In the genomic region with DNA sequence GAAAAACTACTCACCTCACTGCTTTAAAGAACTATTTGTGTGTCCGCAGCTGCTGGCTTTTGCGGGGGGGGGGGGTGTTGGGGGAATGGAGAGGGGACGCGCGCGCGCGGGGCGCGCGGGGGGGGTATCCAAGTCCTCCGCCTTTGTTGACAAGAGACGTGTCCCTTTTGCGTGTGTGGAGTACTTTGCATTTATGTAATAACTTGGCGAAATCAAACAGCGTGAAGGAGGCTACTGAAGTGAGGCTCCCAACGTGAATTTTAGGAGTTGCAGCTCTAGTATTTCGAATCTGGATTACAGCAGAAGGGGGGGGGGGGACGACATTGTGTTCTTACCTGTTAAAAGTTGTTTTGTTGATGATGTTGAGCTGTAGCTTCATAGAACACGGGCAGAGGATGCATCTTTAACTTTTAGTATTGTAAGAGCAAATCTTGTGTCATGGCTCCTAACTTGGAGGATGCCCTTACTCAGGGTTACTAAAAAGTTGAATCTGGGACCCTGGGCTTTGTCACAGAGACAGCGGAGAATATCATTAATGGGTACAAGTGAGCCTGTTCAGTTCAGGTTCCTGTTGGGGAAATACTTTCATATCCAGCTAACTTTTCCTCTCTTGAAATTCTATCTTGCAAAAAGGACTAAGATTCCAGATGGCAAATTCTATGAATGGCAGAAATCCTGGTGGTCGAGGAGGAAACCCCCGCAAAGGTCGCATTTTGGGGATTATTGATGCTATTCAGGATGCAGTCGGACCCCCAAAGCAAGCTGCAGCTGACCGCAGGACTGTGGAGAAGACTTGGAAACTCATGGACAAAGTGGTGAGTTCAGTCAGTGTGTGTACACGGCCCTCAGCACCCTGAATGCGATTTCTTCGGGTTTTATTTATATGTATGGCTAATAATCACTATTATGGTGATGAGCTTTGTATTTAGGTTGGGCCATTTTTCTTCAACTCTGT, we compare ENCODE assay signal across 8 mouse cellular contexts. TPM values are rescaled to one million over a fixed set of nuclear protein-coding genes. Genes with fewer than 3 reads are reported as not detected.
DNase-seq lines count a peak whose midpoint lies in the region; ATAC-seq and TF ChIP-seq lines count a peak whose summit lies in the region.

No protein-coding gene starts in this region.

- DNase-seq in lung, adult 2 months = no peak
- no peak for DNase-seq in lung, postnatal 25 days (ENCODE audit: low spot score)
- peak; percentile 45 for DNase-seq in embryo, embryonic 10.5 days (ENCODE audit: low spot score)
- no peak for DNase-seq in urinary bladder, adult 2 months (ENCODE audit: low spot score)
- DNase-seq in left cerebral cortex, postnatal 25 days (ENCODE audit: low spot score in 2 of 2) = no peak

- peak overlapping the region; percentile 77 for H3K4me3 ChIP-seq in lung, adult 2 months (replicated peaks; ENCODE audit: extremely low read depth, low read depth, low read length)
- H3K4me3 ChIP-seq in hindbrain, embryonic 12.5 days = peak overlapping the region; percentile 95
- H3K4me3 ChIP-seq in midbrain, embryonic 13.5 days (replicated peaks) = peak overlapping the region; percentile 92

- ATAC-seq in hindbrain, embryonic 12.5 days (ENCODE audit: low FRiP score) = no peak
- no peak for ATAC-seq in midbrain, embryonic 13.5 days
- no peak for ATAC-seq in inflammation-experienced regulatory T-cells, adult 6 months

- 28% methylated on average over 20 of the region's 29 CpGs for WGBS in lung, adult 2 months
- 13% methylated on average over 29 of the region's 29 CpGs for WGBS in hindbrain, embryonic 12.5 days
- WGBS in midbrain, embryonic 13.5 days = 8% methylated on average over 29 of the region's 29 CpGs

- TF ChIP-seq POLR2A in lung, adult 2 months (IDR thresholded peaks at IDR 0.05; ENCODE audit: borderline replicate concordance, extremely low read depth, low read depth, low read length) = no peak

- no peaks in the 10 kb centered on the region for H3K27me3 ChIP-seq in hindbrain, embryonic 12.5 days
- no peaks in the 10 kb centered on the region for H3K27me3 ChIP-seq in midbrain, embryonic 13.5 days

- peak overlapping the region; percentile 97 for H3K9ac ChIP-seq in hindbrain, embryonic 12.5 days
- H3K9ac ChIP-seq in midbrain, embryonic 13.5 days (replicated peaks) = peak overlapping the region; percentile 96

- H3K4me1 ChIP-seq in lung, adult 2 months (ENCODE audit: control insufficient read depth, insufficient read depth, low read length) = peaks cover 9% of the 10 kb centered on the region
- H3K4me1 ChIP-seq in hindbrain, embryonic 12.5 days = peaks cover 39% of the 10 kb centered on the region
- peaks cover 54% of the 10 kb centered on the region for H3K4me1 ChIP-seq in midbrain, embryonic 13.5 days (replicated peaks)

- intact Hi-C loops in left cerebral cortex, postnatal 25 days (cut with DNase I) = loop anchor here (5.0 to 10.0 kb wide), 4 partner anchors 105 to 1188 kb away; no protein-coding TSS in a partner anchor

- H3K9me3 ChIP-seq in hindbrain, embryonic 12.5 days (replicated peaks) = no peaks in the 10 kb centered on the region
- no peaks in the 10 kb centered on the region for H3K9me3 ChIP-seq in midbrain, embryonic 13.5 days

- peak overlapping the region; percentile 65 for H3K4me2 ChIP-seq in hindbrain, embryonic 12.5 days (replicated peaks)
- peak overlapping the region; percentile 75 for H3K4me2 ChIP-seq in midbrain, embryonic 13.5 days (replicated peaks)

- H3K36me3 ChIP-seq in hindbrain, embryonic 12.5 days = peaks cover 15% of the 10 kb centered on the region
- H3K36me3 ChIP-seq in midbrain, embryonic 13.5 days = peaks cover 16% of the 10 kb centered on the region

- H3K27ac ChIP-seq in hindbrain, embryonic 12.5 days = peak overlapping the region; percentile 98
- H3K27ac ChIP-seq in midbrain, embryonic 13.5 days = peak overlapping the region; percentile 97

- TF ChIP-seq CTCF in lung, adult 2 months (IDR thresholded peaks at IDR 0.05; ENCODE audit: insufficient read depth, low read length) = no peak

RNA-seq across cellular contexts. Expression of a gene that starts 1.6 kb away (rescaled TPM):
- polyA plus RNA-seq in lung, adult 2 months (2012; rRNA removed) = 15.7 and 21.7 TPM in 2 replicates
- polyA plus RNA-seq in hindbrain, embryonic 12.5 days (2016; fragmentation: Nextera tagmentation; extraction: Ambion mirVana) = 40.7 and 46.7 TPM in 2 replicates
- polyA plus RNA-seq in midbrain, embryonic 13.5 days (2015; fragmentation: Nextera tagmentation; extraction: Ambion mirVana) = 19.2 and 20.1 TPM in 2 replicates
- polyA plus RNA-seq in inflammation-experienced regulatory T-cells, adult 6 months (2017; shearing (Covaris generic)) = 10 to 100 TPM; 40.7 to 50.0 (median 46.0) TPM
- 9.6 and 10.8 TPM in 2 replicates for polyA plus RNA-seq in urinary bladder, adult 2 months (2012; rRNA removed)
- total RNA-seq in left cerebral cortex, postnatal 25 days (2021) = 10 to 100 TPM; 18.7 to 20.6 TPM
